Mouse (Mus musculus): ENCODE results near the gene AC192777.2.
"Not testable (repeated sequence)": the region's sequence is repeated elsewhere in the genome, so short reads cannot be mapped to it uniquely, and the experiment has no call there.

Gene AC192777.2

DNA sequence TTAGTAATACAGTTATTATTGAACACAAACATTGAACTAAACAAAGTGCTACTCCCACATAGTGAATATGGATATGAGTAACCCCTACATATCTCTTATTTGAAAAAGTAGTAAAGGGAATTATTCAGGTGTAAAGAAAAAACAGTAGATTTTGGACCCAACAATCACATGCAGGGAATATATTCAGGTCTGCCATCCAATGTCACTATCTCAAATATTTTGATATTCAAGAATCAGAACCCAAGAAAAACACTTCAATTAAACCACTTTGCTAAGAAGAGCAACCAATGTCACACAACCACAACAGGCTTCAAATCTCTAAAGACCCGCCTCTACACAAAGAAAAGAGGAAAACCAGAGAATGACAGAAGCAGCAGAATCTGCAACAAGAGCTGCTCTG lies at the start of gene AC192777.2:
Gene AC192777.2, plus strand, starts transcription at position 301 of the 400 bp plus-strand sequence.
- DNase-seq = not testable (repeated sequence)

DNA sequence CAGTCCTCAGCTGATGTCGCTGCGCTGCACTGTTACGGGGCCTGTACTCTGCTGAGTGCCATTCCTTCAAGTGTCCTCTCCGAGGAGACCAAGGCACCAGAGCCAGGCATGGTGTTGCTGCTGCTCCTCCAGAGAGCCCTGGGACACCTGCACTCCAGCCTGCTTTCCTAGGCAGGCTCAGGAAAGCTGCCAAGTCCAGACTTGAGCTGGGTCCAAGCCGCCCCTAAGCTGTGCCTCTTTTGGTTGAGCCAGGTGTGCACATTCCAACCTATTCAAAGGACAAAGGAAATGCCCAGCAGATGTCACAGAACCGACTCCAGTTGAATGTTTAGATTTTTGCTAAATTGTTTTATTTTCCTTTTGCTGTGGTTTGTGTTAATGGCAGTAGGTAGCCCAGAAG lies 20.9 kb downstream of the AC192777.2 start:
- DNase-seq = not testable (repeated sequence)

DNA sequence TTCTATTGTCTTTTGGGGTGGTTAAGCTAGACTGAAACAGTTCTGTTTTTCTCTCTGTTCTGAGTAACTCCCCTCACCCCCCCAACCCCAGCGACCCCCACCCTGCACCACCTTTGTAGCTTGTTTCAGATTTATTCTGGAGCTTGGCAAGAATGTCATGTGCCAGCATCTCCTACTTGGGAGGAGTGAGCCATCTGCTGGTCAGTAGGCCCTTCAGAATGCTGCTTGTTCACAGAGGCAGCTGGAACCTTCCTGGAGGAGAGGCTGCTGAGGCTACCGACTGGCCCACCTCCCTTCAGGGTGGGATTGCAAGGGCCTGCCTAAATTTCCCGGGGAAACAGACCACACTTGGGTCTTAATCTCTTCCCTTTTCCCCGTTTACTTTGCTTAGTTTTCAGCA lies 21.6 kb downstream of the AC192777.2 start:
- DNase-seq = not testable (repeated sequence)
